Mouse (Mus musculus) liver, postnatal 0 days (tissue): ENCODE results near the gene Specc1. TPM values are rescaled to one million over a fixed set of nuclear protein-coding genes. Genes with fewer than 3 reads are reported as not detected.

Experiments used
- ATAC-seq: fragments of 200-750 bp; cut with Nextera tagmentation; 2 replicates; pipeline ENCODE4 v1.8.0; 2017; ENCODE audit warnings: mild to moderate bottlenecking, moderate library complexity
- DNase-seq: peaks from one replicate; pipeline ENCODE4 v3.0.0-alpha.2; 2016
- H3K27ac ChIP-seq: fragments of 300-500 bp; sonication (generic); 2 replicates; pipeline ENCODE4 v1.5.1; 2014; ENCODE audit warnings: antibody characterized with exemption, moderate library complexity, mild to moderate bottlenecking, low read depth
- H3K27me3 ChIP-seq: fragments of 300-500 bp; sonication (generic); 2 replicates; pipeline ENCODE4 v1.6.1; 2014; ENCODE audit warnings: low read length, control low read depth, mixed read lengths; ENCODE audit not compliant: insufficient read depth
- H3K36me3 ChIP-seq: fragments of 300-500 bp; sonication (generic); replicated peaks from 2 replicates; pipeline ENCODE4 v1.6.1; 2014; ENCODE audit warnings: mild to moderate bottlenecking, control low read depth, low read length, moderate library complexity, mixed read lengths; ENCODE audit not compliant: insufficient read depth
- H3K4me1 ChIP-seq: fragments of 300-500 bp; sonication (generic); 2 replicates; pipeline ENCODE4 v1.6.1; 2014; ENCODE audit warnings: antibody characterized with exemption, mild to moderate bottlenecking, control low read depth; ENCODE audit not compliant: insufficient read depth
- H3K4me2 ChIP-seq: fragments of 300-500 bp; sonication (generic); 2 replicates; pipeline ENCODE4 v1.6.1; 2014; ENCODE audit warnings: low read depth, mild to moderate bottlenecking, low read length, moderate library complexity, mixed read lengths
- H3K4me3 ChIP-seq: fragments of 300-500 bp; sonication (generic); 2 replicates; pipeline ENCODE4 v1.5.1; 2014; ENCODE audit warnings: low read depth, low read length
- H3K9ac ChIP-seq: fragments of 300-500 bp; sonication (generic); replicated peaks from 2 replicates; pipeline ENCODE4 v1.6.1; 2014; ENCODE audit warnings: mild to moderate bottlenecking, moderate library complexity
- H3K9me3 ChIP-seq: fragments of 300-500 bp; sonication (generic); 2 replicates; pipeline ENCODE4 v1.6.1; 2016; ENCODE audit warnings: mild to moderate bottlenecking, control low read depth, low read length, mixed read lengths
- CTCF ChIP-seq: sonication (generic); IDR thresholded peaks from 2 replicates; pipeline ENCODE4 v1.5.1; 2016; ENCODE audit warnings: antibody characterized with exemption, low read depth
- EP300 ChIP-seq: IDR thresholded peaks from 2 replicates; pipeline ENCODE4 v1.6.1; 2016; ENCODE audit warnings: antibody characterized with exemption, low read depth, mild to moderate bottlenecking
- WGBS: fragments of 180-500 bp; shearing (Covaris S2); extraction: QIAGEN DNeasy Blood & Tissue Kit; methylation state at CpG from one replicate; pipeline ENCODE4 v1.1.7; 2014; ENCODE audit not compliant: insufficient replicate concordance; 5-methylcytosine and 5-hydroxymethylcytosine counted together
- polyA plus RNA-seq: library from polyadenylated mRNA; unstranded; fragments of >200 nt; fragmentation: Nextera tagmentation; extraction: Ambion mirVana; gene quantifications from 2 replicates; pipeline ENCODE4 v1.2.1, GENCODE M21; 2015

Gene Specc1
- polyA plus RNA-seq, 1 experiment from 2014 or later: 20.7 TPM

- peak overlapping the region; percentile 66 for H3K4me2 ChIP-seq
- WGBS: 21% methylated on average over 14 of the region's 14 CpGs
- peak; percentile 70 for ATAC-seq
- H3K9me3 ChIP-seq: no peaks in the 10 kb centered on the region
- H3K27me3 ChIP-seq: no peaks in the 10 kb centered on the region
- H3K9ac ChIP-seq: peak overlapping the region; percentile 43
- DNase-seq: peak; percentile 56
- peak overlapping the region; percentile 84 for H3K27ac ChIP-seq
- H3K4me1 ChIP-seq: peaks cover 40% of the 10 kb centered on the region
- no peaks in the 10 kb centered on the region for H3K36me3 ChIP-seq
- peak overlapping the region; percentile 27 for H3K4me3 ChIP-seq
- no peak; the same call in 1 of the 2 replicates for TF ChIP-seq EP300
- no peak for TF ChIP-seq CTCF
Measured at GRCm38 (mm10) chr11:62005241-62005910, 48.8 kb downstream of the Specc1 start.

GRCm38 (mm10) chr11:62005911-62006260 lies 49.3 kb downstream of the Specc1 start:
- ATAC-seq (peak; percentile 73), DNase-seq (no peak)
- H3K9me3 ChIP-seq: no peaks in the 10 kb centered on the region
- H3K27me3 ChIP-seq: no peaks in the 10 kb centered on the region
- no peaks in the 10 kb centered on the region for H3K36me3 ChIP-seq
- TF ChIP-seq CTCF (no peak), EP300 (peak; percentile 68; the same call in 1 of the 2 replicates)
- peak overlapping the region; percentile 84 for H3K27ac ChIP-seq
- H3K4me2 ChIP-seq: peak overlapping the region; percentile 66
- H3K4me3 ChIP-seq: peak overlapping the region; percentile 27
- H3K4me1 ChIP-seq: peaks cover 40% of the 10 kb centered on the region
- peak overlapping the region; percentile 43 for H3K9ac ChIP-seq
- WGBS: 22% methylated on average over 5 of the region's 5 CpGs

- peak overlapping the region; percentile 84; the same call in 1 of the 2 replicates for H3K27ac ChIP-seq
- no peak for ATAC-seq
- no peak overlapping the region for H3K9ac ChIP-seq
- no peaks in the 10 kb centered on the region for H3K36me3 ChIP-seq
- WGBS: 18% methylated on average over 5 of the region's 5 CpGs
- peak overlapping the region; percentile 27 for H3K4me3 ChIP-seq
- no peak for TF ChIP-seq CTCF
- TF ChIP-seq EP300: no peak
- no peaks in the 10 kb centered on the region for H3K9me3 ChIP-seq
- no peaks in the 10 kb centered on the region for H3K27me3 ChIP-seq
- no peak for DNase-seq
- H3K4me2 ChIP-seq: peak overlapping the region; percentile 66
- H3K4me1 ChIP-seq: peaks cover 40% of the 10 kb centered on the region
Measured at GRCm38 (mm10) chr11:62006680-62007079, 50.1 kb downstream of the Specc1 start.

GRCm38 (mm10) chr11:62007984-62008383 lies 51.4 kb downstream of the Specc1 start:
- Histone ChIP-seq H3K4me3 (no peak overlapping the region), H3K4me2 (0 out of 2 replicates have a peak overlapping the region, but pooled peaks have one; percentile 66), H3K9me3 (no peaks in the 10 kb centered on the region), H3K9ac (no peak overlapping the region), H3K27me3 (no peaks in the 10 kb centered on the region), H3K4me1 (peaks cover 40% of the 10 kb centered on the region), H3K27ac (0 out of 2 replicates have a peak overlapping the region, but pooled peaks have one; percentile 1), H3K36me3 (no peaks in the 10 kb centered on the region)
- ATAC-seq: no peak
- WGBS: 56% methylated on average over 9 of the region's 9 CpGs
- no peak for DNase-seq
- TF ChIP-seq CTCF (no peak), EP300 (no peak)

- no peak for ATAC-seq
- H3K36me3 ChIP-seq: no peaks in the 10 kb centered on the region
- no peaks in the 10 kb centered on the region for H3K27me3 ChIP-seq
- no peak overlapping the region for H3K27ac ChIP-seq
- peaks cover 23% of the 10 kb centered on the region for H3K4me1 ChIP-seq
- no peak for TF ChIP-seq EP300
- no peak; the same call in 1 of the 2 replicates for TF ChIP-seq CTCF
- no peak for DNase-seq
- no peak overlapping the region for H3K4me2 ChIP-seq
- no peak overlapping the region for H3K4me3 ChIP-seq
- no peaks in the 10 kb centered on the region for H3K9me3 ChIP-seq
- no peak overlapping the region for H3K9ac ChIP-seq
- WGBS: 72% methylated on average over 16 of the region's 16 CpGs
Measured at GRCm38 (mm10) chr11:62010625-62011231, 54.2 kb downstream of the Specc1 start.

GRCm38 (mm10) chr11:62012039-62012438 lies 55.5 kb downstream of the Specc1 start:
- Histone ChIP-seq H3K36me3 (no peaks in the 10 kb centered on the region), H3K9ac (no peak overlapping the region), H3K4me3 (no peak overlapping the region), H3K4me2 (no peak overlapping the region), H3K4me1 (0 out of 2 replicates have a peak, but pooled peaks cover 12% of the 10 kb centered on the region), H3K27ac (no peak overlapping the region), H3K9me3 (no peaks in the 10 kb centered on the region), H3K27me3 (no peaks in the 10 kb centered on the region)
- TF ChIP-seq CTCF: no peak
- no peak for TF ChIP-seq EP300
- ATAC-seq (no peak), DNase-seq (no peak)
- 68% methylated on average over 6 of the region's 6 CpGs for WGBS
